Mouse (Mus musculus) fibroblast of lung, adult 2 months (primary cell): Measurements from ENCODE around the gene Rsph14.
A peak's percentile ranks its signal among the peaks of the same experiment; 100 is the strongest.

Experiments
- DNase-seq: peaks from one replicate; pipeline ENCODE4 v3.0.0-alpha.2; 2011; ENCODE audit warnings: low read depth

Rsph14 gene

DNA sequence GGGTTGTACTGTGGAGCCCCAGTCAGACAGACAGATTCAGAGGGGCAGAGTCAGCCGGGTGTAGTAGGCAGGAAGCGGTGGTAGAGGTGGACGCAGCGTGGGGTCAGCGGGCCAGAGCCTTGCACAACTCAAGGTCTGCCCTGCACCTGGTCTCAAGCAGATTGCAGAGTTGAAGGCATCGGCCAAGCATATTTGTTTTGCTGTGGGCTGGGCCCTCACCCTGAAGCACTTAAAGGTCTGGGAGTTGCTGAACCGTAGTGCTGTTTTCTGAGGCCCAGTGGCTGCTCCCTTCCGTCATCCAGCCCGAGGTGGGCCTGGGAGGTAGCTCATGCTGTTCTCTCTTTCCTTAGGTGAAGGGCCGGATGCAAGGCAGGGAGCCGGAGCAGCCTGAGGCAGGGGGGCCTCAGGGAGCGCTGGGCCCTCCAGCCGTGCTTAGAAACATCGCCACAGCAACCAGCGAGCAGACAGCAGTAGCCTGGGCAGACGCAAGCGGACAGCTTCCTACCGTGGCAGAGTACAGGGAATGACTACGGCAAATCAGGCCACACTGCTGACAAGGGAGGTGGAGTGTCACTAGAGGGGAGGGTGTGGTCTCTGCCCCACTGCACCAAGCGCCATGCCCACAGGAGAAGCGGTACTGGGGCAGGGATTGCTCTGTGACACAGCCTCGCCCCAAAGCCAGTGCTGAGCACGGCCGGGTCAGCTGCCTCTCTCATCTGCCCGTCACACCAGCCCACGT lies 41.6 kb downstream of the Rsph14 start:
- DNase-seq = no peak

DNA sequence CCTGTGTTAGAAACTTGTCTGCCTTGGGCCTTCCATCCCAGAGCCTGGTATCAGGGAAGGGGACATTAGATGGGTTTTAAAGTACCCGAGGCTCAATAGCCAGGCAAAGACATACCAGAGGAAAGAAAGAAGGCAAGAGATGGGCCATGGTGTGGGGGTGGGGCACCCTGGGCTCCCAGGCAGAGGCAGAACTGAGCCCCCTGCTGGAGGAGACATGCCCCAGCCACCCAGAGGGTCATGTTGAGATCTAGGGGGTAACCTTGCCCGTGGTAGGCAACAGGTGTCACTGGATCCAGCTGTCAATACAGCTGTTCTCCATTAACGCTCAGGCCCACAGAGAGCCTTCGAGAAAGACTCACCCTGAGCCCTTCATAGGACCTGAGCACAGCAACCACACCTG lies 42.6 kb downstream of the Rsph14 start:
- no peak for DNase-seq

DNA sequence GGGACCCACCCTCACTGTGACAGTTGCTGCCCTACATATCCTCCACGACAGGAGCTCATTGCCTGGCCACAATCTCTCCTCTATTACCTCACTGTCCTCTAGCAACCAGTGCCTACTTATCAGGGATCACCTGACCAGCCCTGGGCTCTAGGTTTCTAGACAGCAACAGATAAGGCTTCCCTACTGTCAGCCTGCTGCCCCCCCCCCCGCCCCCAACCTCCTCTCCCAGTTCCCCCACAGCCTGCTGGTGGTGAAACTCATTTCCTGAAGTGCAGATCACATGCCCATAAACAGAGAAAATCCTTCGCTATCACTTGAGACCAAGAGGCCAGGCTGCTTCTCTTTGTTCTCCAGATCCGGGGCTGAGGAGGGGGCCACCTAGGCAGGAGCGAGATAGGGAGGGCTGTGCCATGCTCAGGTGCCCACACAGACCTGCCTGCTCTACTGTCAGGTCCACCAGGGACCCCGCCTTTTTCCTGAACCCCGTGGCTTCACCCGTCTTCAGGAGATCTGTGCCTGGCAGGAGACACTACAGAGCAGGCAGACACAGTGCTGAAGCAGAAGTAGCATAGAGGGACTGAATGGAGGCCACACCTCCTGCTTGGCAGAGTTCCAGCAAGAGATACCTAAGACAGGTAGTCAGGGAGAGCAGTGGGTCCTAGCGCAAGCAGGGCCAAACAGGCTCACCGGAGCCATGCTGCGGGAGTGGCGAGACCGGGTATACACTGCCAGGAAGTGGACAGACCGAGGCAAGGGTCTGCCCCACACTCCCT lies 44.5 kb downstream of the Rsph14 start:
- DNase-seq = no peak

DNA sequence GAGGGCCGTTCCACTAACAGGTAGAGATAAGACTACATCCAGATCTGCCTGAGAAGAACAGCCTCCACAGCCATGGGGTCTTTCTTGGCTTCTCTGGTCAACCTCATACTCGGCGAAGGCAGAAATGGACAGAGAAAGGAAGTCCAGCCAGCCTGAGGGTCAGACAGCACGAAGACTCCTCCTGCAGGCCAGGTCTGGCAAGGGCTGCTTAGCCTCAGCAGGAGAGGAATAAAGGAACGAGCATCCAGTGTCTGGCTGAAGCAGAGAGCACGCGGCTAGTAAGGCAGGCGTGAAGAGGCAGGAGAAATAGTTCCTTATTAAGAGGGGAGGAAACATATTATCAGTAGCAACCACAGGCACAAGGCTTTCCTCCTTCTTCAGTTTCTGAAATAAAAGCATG lies 49.2 kb downstream of the Rsph14 start:
- no peak for DNase-seq

DNA sequence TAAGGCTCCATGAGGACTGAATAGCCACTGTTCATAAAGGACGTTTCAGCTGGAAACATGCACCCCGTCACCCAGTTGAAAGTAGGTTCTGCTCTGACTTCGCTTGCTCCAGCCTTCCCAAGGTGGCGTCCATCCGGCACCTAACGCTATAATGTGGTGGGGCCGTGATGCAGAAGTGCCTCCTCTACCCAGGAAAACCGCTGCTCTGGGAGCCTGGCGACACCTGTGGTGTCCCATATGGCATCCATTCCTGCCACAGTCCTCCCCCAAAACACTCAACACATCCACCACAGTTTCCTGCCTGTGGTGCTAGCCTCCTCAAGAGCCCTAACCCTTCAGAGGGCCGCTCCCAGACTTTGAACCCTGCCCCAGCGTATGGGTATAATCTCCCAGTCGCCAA lies 51.2 kb downstream of the Rsph14 start:
- DNase-seq = no peak

DNA sequence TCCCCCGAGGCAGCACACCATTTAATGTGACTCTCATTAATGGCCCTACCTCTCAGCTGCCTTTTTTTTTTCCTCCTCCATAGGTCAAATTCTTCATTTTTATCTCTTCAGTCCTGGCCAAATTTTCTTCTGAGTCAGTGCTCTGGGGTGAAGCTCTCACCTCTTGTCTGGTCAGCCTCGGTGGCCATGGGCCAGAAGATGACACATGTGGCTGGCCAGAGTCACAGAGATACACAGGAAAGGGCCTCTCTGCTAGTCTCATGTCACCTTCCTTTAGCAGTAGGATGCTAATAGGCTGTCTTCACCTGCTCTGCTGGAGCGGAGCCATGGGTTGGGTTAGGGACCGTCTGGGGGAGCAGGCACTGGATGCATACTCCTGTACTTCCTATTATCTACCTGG lies 54.3 kb downstream of the Rsph14 start:
- DNase-seq = no peak

DNA sequence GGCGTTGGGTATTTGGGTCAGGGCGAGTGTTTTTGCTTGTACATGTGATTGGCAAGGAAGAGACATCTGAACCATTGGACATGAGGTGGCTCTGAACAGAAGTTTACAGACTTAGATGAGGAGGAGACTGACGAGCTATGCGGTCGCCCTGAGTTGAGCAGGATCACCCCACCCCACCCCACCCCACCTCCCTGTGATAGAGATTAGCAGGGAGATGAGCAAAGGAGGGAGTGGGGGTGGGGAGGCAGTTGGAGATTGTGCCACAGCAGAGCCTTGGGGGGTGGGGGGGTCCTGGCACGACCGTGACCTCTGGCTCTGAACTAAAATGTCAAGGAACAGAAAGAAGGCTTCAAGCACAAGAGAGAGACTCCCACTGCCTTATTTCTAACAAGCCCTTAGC lies 56.0 kb downstream of the Rsph14 start:
- DNase-seq = no peak

- DNase-seq = no peak
Measured at GRCm38 (mm10) chr10:74975626-74976025, 56.8 kb downstream of the Rsph14 start.

DNA sequence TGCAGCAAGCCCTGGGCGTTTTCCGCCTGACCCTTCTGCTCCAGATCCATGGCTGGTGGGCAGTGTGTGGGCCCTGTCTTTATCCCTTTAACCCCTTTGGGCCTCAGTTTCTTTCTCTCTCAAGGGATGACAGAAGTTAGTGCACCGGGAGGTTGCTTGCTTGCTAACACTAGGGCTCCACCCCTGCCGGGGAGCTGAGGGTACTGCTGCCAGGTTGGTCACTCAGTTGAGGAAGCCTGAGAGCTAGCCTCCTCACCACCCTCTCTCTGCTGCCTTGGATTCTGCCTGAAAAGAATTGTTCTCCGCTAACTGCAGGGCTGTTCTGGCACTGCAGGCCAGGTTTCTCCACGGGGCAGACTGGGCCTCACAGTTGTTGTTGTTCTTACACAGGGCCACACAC lies 59.4 kb downstream of the Rsph14 start:
- DNase-seq = no peak

DNA sequence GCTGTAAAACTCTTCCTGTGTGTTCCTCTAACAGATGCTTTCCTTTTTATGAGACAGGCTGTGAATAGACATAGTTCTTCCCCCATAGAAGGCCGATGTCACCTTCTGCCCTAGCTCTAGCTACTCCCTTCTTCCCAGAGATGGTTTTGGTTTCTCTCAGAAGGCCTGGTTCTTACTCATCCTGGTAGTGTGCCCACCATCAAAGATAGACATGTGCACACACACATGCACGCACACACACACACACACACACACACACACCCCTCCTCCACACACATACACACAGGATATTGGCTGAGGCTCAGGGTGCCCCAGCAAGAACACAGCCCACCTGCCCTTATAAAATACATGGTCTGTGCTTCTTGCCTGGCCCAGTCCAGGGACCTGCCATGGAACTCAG lies 63.1 kb downstream of the Rsph14 start:
- DNase-seq = no peak

DNA sequence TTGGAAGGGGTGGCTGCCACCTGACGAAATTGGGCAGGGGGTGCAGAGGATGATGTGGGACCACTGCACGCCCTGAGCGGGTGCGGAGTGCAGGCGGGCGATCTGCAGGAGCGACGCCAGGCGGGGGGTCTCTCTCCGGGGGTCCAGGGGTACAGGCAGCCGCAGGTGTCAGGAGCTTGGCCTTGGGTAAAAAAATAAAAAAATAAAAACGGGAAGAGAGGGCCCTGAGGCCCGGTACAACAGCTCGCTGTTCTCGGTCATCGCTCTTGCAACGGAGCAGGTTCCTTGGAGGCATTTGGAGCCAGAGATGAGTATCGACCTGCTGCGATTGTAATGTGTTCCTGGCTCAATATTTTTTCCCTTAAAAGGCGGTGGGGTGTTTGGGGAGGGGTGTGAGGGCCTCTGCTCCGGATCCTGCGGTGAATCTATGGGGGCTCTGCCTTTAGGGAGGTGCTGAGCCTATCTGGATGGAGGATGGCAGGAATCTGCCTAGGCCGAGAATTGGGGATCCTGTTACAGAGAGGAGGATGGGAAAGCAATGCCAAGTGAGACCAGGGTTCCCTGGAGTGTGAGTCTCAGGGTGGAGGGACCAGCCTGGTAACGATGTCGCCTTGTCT lies 64.6 kb downstream of the Rsph14 start:
- no peak for DNase-seq

DNA sequence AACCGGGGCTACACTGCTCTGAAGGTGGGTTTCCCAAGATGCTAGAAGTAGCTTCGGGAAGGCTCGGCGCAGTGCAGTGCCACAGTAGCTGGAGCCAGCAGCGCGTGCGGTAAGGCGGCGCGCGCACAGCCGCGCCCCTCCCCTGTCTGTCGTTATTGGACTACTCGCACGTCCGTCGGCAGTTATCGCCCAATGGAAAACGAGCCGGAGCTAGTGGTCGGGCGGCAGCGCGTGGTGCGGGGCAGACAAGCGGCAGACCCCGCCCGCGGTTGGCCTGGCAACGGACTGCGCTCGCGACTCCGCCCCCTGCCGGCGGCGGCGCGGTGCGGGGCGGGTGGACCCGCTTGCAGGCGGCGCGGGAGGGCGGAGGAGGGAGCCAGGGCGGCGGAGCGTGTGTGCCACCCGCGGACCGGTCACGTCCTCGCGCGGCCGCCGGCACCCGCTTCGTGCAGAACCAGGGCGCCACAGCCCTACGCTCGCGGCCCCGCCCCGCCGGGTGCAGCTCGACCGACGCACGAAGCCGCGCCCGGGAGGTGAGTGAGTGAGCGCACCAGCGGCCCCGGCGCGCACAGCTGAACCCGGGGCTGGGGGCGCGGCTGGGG lies 65.4 kb downstream of the Rsph14 start, which contains the start of gene Gnaz:
Gene Gnaz (plus strand): TSS at position 328 of the 602 bp plus-strand sequence.
- peak; percentile 78 for DNase-seq

- DNase-seq = no peak
Measured at GRCm38 (mm10) chr10:74964380-74964779, 68.0 kb downstream of the Rsph14 start.

DNA sequence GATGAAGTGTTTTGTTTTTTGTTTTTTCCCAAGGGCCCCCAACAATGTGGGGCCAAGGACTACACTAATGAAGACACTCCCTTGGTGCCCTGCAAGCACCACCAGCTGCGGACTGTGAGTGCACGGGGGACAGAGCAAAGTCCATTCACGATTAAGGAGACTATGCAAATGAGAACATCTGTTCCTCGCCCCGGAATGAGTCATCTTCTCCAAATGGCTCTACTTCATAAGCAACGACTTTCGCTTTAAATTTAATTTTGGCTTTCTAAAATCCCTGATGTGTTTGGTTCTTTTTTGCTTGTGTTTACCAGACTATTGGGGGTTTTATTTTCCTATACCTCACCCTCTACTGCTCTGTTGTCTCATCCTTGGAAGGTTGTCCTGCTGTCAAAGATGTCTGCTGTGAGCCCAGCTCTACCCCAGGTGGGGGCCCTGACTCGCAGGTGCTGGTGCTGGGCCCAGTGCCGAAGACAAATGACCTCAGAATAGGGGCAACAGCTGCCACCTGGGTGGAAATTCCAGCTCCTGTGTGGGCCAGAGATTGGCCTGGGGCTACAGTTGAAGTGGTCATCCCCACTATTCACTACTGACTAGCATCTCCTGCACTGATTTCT lies 79.4 kb downstream of the Rsph14 start:
- DNase-seq = no peak

DNA sequence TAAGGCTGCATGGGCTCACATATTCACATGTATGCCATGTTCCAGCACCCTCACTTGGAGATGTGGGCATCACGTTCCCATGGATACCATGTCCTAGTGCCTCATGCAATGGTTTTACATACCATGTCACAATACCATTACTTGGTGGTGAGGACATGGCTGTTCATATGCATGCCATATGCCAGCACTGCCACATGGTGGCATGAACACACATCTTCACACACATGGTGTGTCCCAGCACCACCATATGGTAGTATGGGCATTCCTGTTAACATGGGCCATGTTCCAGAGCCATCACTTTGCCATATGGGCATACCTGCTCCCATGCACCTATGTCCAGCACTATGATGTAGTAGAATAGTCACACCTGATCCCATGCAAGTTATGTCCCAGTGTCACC lies 91.6 kb downstream of the Rsph14 start:
- no peak for DNase-seq

DNA sequence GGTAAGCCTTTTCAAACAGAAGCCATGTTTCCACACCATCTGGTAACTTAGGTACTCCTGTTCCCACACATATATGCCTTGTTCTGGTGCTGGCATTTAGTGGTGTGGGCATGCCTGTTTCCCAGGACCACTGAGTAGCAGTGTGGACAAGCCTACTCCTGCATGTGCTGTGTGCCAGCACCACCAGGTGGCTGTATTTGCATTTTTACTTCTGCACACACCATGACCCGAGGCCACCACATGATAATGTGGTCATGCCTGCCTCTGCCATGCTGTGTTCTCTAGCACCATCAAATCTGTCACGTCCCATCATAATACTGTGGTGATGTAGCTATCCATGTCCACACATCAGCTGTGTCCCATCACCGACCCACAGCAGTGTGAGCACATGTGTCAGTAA lies 93.1 kb downstream of the Rsph14 start:
- no peak for DNase-seq

DNA sequence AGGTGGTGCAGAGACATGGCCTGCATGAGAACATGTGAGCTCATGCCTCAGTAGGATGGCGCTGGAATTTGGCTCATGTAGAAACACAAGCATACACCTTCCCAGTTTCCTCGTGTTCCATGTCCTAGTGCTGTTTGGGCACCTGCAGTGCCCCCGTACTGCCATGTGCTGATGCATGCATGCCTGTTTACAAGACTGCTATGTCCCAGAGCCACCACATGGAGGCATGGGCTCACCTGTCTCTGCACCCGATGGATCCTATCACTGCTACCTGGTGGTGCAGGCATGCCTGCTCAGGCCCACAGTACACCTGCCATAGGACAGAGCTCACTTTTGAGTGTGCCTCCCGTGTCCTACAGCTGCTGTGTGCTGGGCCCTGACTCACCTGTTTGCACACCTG lies 94.0 kb downstream of the Rsph14 start:
- DNase-seq = no peak

DNA sequence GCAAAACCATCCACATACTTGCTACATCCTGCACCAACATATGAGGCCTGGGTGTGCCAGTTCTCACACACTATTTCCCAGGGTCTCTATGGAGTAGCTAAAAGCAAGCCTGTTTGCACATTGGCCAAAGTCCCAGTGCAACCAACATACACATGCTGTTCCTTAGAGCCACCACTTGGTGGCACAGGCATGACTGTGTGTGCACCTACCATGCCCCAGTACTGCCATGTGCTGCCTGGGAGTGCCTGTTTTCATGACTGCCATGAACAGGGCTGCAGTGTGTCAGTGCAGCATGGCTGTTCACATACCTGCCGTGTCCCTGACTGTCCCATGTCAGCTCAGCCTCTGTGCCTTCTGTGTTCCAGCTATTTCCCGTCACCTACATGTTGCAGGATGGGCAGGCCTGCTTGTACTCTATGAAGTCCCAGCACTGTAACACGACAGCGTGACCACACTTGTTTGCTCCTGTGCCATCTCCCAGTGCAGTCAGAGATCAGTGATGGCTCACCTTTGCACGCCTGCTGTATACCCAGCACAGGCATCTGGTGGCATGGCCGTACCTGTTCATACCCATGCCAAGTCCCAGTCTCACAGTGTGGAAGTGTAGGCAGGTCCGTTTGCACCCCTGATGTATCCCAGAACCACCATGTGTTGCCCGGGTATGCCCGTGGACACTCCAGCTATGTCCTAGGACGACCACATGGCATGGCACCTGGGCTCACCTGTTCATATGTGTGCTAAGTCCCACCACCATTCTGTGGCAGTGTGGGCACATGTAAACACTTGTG lies 95.2 kb downstream of the Rsph14 start:
- peak; percentile 8 for DNase-seq

GRCm38 (mm10) chr10:74935016-74935415 lies 97.4 kb downstream of the Rsph14 start:
- no peak for DNase-seq

GRCm38 (mm10) chr10:74934521-74934920 lies 97.9 kb downstream of the Rsph14 start:
- no peak for DNase-seq

GRCm38 (mm10) chr10:74933548-74934190 lies 98.7 kb downstream of the Rsph14 start:
- no peak for DNase-seq
